Mouse (Mus musculus) limb, embryonic 10.5 days (tissue): Measurements from ENCODE around the gene Robo1. TPM values are rescaled to one million over a fixed set of nuclear protein-coding genes. Genes with fewer than 3 reads are reported as not detected.

ENCODE experiments used
- DNase-seq: peaks from one replicate; pipeline ENCODE4 v3.0.0-alpha.2; 2017; ENCODE audit warnings: low spot score
- H3K27ac ChIP-seq: fragments of 300-500 bp; sonication (generic); 2 replicates; pipeline ENCODE4 v1.5.1; 2016; ENCODE audit warnings: mild to moderate bottlenecking
- H3K27me3 ChIP-seq: fragments of 300-500 bp; sonication (generic); 2 replicates; pipeline ENCODE4 v1.6.1; 2016; ENCODE audit warnings: low read depth, mild to moderate bottlenecking; ENCODE audit not compliant: poor library complexity, severe bottlenecking
- H3K36me3 ChIP-seq: fragments of 300-500 bp; sonication (generic); 2 replicates; pipeline ENCODE4 v1.6.1; 2016; ENCODE audit warnings: mild to moderate bottlenecking, moderate library complexity
- H3K4me1 ChIP-seq: fragments of 300-500 bp; sonication (generic); 2 replicates; pipeline ENCODE4 v1.6.1; 2016
- H3K4me3 ChIP-seq: fragments of 300-500 bp; sonication (generic); 2 replicates; pipeline ENCODE4 v1.5.1; 2016; ENCODE audit warnings: mild to moderate bottlenecking, moderate library complexity
- H3K9me3 ChIP-seq: fragments of 300-500 bp; sonication (generic); replicated peaks from 2 replicates; pipeline ENCODE4 v1.6.1; 2016; ENCODE audit warnings: mild to moderate bottlenecking
- WGBS: fragments of 180-500 bp; shearing (Covaris S2); methylation state at CpG from one replicate; pipeline ENCODE4 v1.1.7; 2016; 5-methylcytosine and 5-hydroxymethylcytosine counted together
- polyA plus RNA-seq: library from polyadenylated mRNA; unstranded; fragments of >200 nt; fragmentation: Nextera tagmentation; extraction: Ambion mirVana; gene quantifications from 2 replicates; pipeline ENCODE4 v1.2.1, GENCODE M21; 2016

The Robo1 gene
- polyA plus RNA-seq, 1 experiment from 2014 or later, result 42.1 TPM

DNA sequence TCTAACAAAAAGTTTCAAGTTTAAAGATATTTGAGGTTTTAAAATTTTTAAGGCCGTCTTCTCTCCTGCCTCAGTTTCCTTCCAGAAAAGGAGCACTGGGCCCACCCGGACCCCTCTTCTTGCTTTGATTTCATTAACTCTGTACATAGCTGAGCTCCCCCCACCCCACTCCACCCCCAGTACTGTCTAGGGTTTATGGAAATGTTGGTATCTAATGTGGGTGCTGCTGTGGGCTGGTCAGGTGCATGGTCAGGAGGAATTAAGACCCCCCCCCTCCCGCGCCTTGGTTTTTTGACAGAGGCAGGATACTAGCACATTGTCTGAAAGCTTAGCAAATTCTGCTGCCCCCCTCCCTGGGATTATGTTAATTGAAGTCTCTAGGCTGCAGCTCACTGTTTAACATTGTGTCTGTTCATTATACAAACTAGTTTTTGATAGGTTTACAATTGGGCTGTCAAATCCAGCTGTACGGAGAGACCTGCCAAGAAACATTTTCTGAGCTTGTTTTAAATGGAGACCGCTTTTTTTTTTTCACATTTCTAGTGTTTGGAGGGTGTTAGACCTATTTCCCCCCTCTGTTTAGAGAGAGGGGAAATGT lies 620.5 kb downstream of the Robo1 start:
- DNase-seq, result no peak
- 92% methylated on average over 6 of the region's 6 CpGs for WGBS

GRCm38 (mm10) chr16:72930871-72931270 lies 622.8 kb downstream of the Robo1 start:
- Histone ChIP-seq H3K4me1 (0 out of 2 replicates have a peak, but pooled peaks cover 3% of the 10 kb centered on the region), H3K9me3 (no peaks in the 10 kb centered on the region), H3K27me3 (no peaks in the 10 kb centered on the region), H3K4me3 (no peak overlapping the region), H3K36me3 (peaks cover 3% of the 10 kb centered on the region; the same call in 1 of the 2 replicates), H3K27ac (no peak overlapping the region)
- 89% methylated on average over 4 of the region's 4 CpGs for WGBS
- DNase-seq, result no peak

More for the DNA sequence above, 620.5 kb downstream of the Robo1 start:
- H3K27me3 ChIP-seq, result no peaks in the 10 kb centered on the region
- peaks cover 1% of the 10 kb centered on the region; the same call in 1 of the 2 replicates for H3K36me3 ChIP-seq
- H3K4me1 ChIP-seq, result peaks cover 21% of the 10 kb centered on the region
- H3K9me3 ChIP-seq, result no peaks in the 10 kb centered on the region
- H3K4me3 ChIP-seq, result no peak overlapping the region
- H3K27ac ChIP-seq, result no peak overlapping the region

- Histone ChIP-seq H3K36me3 (peaks cover 3% of the 10 kb centered on the region; the same call in 1 of the 2 replicates), H3K9me3 (no peaks in the 10 kb centered on the region), H3K4me1 (no peaks in the 10 kb centered on the region), H3K4me3 (no peak overlapping the region), H3K27ac (no peak overlapping the region), H3K27me3 (no peaks in the 10 kb centered on the region)
- DNase-seq, result no peak
These were observed 626.8 kb downstream of the Robo1 start for GRCm38 (mm10) chr16:72934908-72935307.

- Histone ChIP-seq H3K9me3 (no peaks in the 10 kb centered on the region), H3K27me3 (no peaks in the 10 kb centered on the region), H3K4me3 (no peak overlapping the region), H3K36me3 (peaks cover 3% of the 10 kb centered on the region; the same call in 1 of the 2 replicates), H3K27ac (no peak overlapping the region), H3K4me1 (no peaks in the 10 kb centered on the region)
- DNase-seq, result no peak
- WGBS, result 73% methylated on average over 3 of the region's 3 CpGs
These were observed 629.1 kb downstream of the Robo1 start for GRCm38 (mm10) chr16:72937183-72937582.

GRCm38 (mm10) chr16:72939862-72940261 lies 631.8 kb downstream of the Robo1 start:
- H3K4me1 ChIP-seq, result no peaks in the 10 kb centered on the region
- no peaks in the 10 kb centered on the region for H3K36me3 ChIP-seq
- no peaks in the 10 kb centered on the region for H3K27me3 ChIP-seq
- no peak for DNase-seq
- H3K4me3 ChIP-seq, result no peak overlapping the region
- H3K9me3 ChIP-seq, result no peaks in the 10 kb centered on the region
- 93% methylated on average over 3 of the region's 3 CpGs for WGBS
- H3K27ac ChIP-seq, result no peak overlapping the region

DNA sequence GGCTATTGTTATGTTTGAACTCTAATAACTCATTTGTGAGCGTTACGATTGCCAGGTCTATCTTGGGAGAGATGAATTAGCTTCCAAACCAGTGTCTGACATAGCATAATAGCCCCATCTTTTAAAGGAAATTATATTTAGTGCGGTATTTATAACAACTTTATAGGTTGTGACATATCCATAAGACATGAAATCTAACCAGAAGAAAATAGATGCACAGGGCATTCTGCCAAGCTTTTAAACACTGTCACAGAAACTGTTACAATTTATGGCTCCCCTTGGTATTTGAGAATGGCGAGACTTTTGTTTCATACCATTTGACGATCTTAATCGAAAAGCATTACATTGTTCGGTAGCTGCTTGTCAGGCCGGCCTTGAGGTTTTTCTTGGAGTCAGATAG lies 632.7 kb downstream of the Robo1 start:
- H3K9me3 ChIP-seq, result no peaks in the 10 kb centered on the region
- no peak overlapping the region for H3K4me3 ChIP-seq
- 93% methylated on average over 8 of the region's 8 CpGs for WGBS
- H3K27ac ChIP-seq, result no peak overlapping the region
- no peaks in the 10 kb centered on the region for H3K36me3 ChIP-seq
- H3K4me1 ChIP-seq, result no peaks in the 10 kb centered on the region
- no peak for DNase-seq
- no peaks in the 10 kb centered on the region for H3K27me3 ChIP-seq

- DNase-seq, result no peak
- Histone ChIP-seq H3K27me3 (no peaks in the 10 kb centered on the region), H3K9me3 (no peaks in the 10 kb centered on the region), H3K4me1 (no peaks in the 10 kb centered on the region), H3K36me3 (no peaks in the 10 kb centered on the region), H3K27ac (no peak overlapping the region), H3K4me3 (no peak overlapping the region)
- 94% methylated on average over 4 of the region's 4 CpGs for WGBS
These were observed 636.3 kb downstream of the Robo1 start for GRCm38 (mm10) chr16:72944403-72944802.

DNA sequence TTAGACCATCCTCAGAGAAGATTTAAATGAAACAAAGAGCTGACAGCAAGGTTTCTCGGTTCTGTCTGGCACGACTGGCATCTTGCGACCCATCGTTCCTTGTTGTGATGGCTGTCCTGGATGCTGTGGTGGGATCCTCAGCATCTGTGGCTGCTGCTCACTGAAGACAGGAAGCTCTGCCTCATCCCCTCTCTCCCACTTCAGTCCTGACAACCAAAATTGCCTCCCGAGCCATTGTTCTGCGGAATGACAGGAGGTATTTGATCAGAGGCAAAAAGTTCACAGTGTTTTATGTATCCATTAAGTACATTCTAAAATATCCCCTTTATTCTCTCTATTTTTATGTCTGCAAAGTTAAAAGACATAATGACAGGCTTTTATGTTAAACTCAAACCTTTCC lies 643.9 kb downstream of the Robo1 start:
- no peaks in the 10 kb centered on the region for H3K27me3 ChIP-seq
- H3K4me1 ChIP-seq, result no peaks in the 10 kb centered on the region
- WGBS, result 90% methylated on average over 6 of the region's 6 CpGs
- no peaks in the 10 kb centered on the region for H3K9me3 ChIP-seq
- no peak overlapping the region for H3K27ac ChIP-seq
- H3K4me3 ChIP-seq, result no peak overlapping the region
- DNase-seq, result no peak
- H3K36me3 ChIP-seq, result no peaks in the 10 kb centered on the region

GRCm38 (mm10) chr16:72959018-72959702 lies 651.1 kb downstream of the Robo1 start:
- no peaks in the 10 kb centered on the region for H3K9me3 ChIP-seq
- no peak for DNase-seq
- no peak overlapping the region for H3K4me3 ChIP-seq
- peaks cover 17% of the 10 kb centered on the region for H3K36me3 ChIP-seq
- H3K27me3 ChIP-seq, result no peaks in the 10 kb centered on the region
- no peaks in the 10 kb centered on the region for H3K4me1 ChIP-seq
- no peak overlapping the region for H3K27ac ChIP-seq
- 90% methylated on average over 11 of the region's 11 CpGs for WGBS

- Histone ChIP-seq H3K27me3 (no peaks in the 10 kb centered on the region), H3K27ac (no peak overlapping the region), H3K9me3 (no peaks in the 10 kb centered on the region), H3K4me1 (no peaks in the 10 kb centered on the region), H3K36me3 (peaks cover 17% of the 10 kb centered on the region), H3K4me3 (no peak overlapping the region)
- 91% methylated on average over 6 of the region's 6 CpGs for WGBS
- no peak for DNase-seq
These were observed 651.7 kb downstream of the Robo1 start for GRCm38 (mm10) chr16:72959823-72960222.

DNA sequence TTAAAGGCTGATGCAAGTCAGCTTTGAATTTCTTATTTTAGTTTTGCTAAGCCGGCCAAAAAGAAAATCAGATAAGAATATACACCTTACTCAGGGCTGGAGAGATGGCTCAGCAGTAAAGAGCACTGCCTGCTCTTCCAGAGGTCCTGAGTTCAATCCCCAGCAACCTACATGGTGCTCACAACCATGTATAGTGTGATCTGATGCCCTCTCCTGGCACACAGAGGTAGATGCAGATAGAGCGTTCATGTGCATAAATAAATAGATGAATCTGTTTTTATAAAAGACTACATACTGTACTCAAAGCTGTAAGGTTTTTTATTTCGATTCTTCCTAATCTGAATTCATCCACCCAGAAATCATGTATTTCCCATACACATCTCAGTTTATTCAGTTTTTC lies 655.7 kb downstream of the Robo1 start:
- DNase-seq, result no peak
- WGBS, result 94% methylated on average over 3 of the region's 3 CpGs
- Histone ChIP-seq H3K36me3 (peaks cover 17% of the 10 kb centered on the region), H3K4me1 (no peaks in the 10 kb centered on the region), H3K27ac (no peak overlapping the region), H3K9me3 (no peaks in the 10 kb centered on the region), H3K4me3 (no peak overlapping the region), H3K27me3 (no peaks in the 10 kb centered on the region)

GRCm38 (mm10) chr16:72967509-72967908 lies 659.4 kb downstream of the Robo1 start:
- H3K27me3 ChIP-seq, result no peaks in the 10 kb centered on the region
- WGBS, result 82% methylated on average over 7 of the region's 7 CpGs
- H3K4me1 ChIP-seq, result no peaks in the 10 kb centered on the region
- peaks cover 33% of the 10 kb centered on the region for H3K36me3 ChIP-seq
- H3K27ac ChIP-seq, result no peak overlapping the region
- no peaks in the 10 kb centered on the region for H3K9me3 ChIP-seq
- DNase-seq, result no peak
- no peak overlapping the region for H3K4me3 ChIP-seq

GRCm38 (mm10) chr16:72969990-72970389 lies 661.9 kb downstream of the Robo1 start:
- no peaks in the 10 kb centered on the region for H3K9me3 ChIP-seq
- WGBS, result 92% methylated on average over 7 of the region's 7 CpGs
- no peak overlapping the region for H3K27ac ChIP-seq
- peaks cover 25% of the 10 kb centered on the region for H3K36me3 ChIP-seq
- no peak for DNase-seq
- H3K4me1 ChIP-seq, result no peaks in the 10 kb centered on the region
- no peak overlapping the region for H3K4me3 ChIP-seq
- H3K27me3 ChIP-seq, result no peaks in the 10 kb centered on the region
